Mouse (Mus musculus): ENCODE results near the gene Cul9. TPM values are rescaled to one million over a fixed set of nuclear protein-coding genes. Genes with fewer than 3 reads are reported as not detected.

The Cul9 gene
- total RNA-seq, 2 experiments from 2014 or later: 41.7 to 43.5 TPM

- intact Hi-C loops (cut with DNase I): no loop called here
- DNase-seq (ENCODE audit: extremely low spot score in 1 of 2, low spot score in 2 of 2): no peak
Observed at GRCm38 (mm10) chr17:46467830-46468229, 78.4 kb downstream of the Cul9 start.

DNA sequence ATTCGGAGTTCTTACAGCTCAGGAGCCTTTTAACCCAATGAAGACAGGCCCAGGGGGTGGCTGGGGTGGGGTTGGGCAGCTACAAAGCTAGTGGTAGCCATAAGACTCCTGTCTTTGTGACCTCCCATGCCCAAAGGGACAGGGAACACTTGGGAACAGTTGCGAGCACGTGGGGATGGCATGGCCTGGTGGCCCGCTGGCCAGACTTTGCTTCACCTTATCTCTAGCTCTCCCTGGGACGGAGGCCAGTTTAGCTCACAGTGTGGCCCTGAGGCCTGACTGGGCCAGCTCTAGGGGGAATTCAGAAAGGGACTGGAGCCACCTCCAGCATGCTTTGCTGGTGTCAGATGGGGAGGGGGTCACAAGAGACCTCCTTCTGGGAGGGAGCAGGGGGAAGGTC is 84.0 kb downstream of the Cul9 start:
- intact Hi-C loops (cut with DNase I): no loop called here

GRCm38 (mm10) chr17:46461347-46461746 is 84.8 kb downstream of the Cul9 start:
- intact Hi-C loops (cut with DNase I): no loop called here
- no peak for DNase-seq (ENCODE audit: extremely low spot score in 1 of 2, low spot score in 2 of 2)

More for the DNA sequence above, 84.0 kb downstream of the Cul9 start:
- no peak for DNase-seq (ENCODE audit: extremely low spot score in 1 of 2, low spot score in 2 of 2)

GRCm38 (mm10) chr17:46460673-46461072 is 85.5 kb downstream of the Cul9 start:
- intact Hi-C loops (cut with DNase I): no loop called here
- DNase-seq (ENCODE audit: extremely low spot score in 1 of 2, low spot score in 2 of 2): no peak

DNA sequence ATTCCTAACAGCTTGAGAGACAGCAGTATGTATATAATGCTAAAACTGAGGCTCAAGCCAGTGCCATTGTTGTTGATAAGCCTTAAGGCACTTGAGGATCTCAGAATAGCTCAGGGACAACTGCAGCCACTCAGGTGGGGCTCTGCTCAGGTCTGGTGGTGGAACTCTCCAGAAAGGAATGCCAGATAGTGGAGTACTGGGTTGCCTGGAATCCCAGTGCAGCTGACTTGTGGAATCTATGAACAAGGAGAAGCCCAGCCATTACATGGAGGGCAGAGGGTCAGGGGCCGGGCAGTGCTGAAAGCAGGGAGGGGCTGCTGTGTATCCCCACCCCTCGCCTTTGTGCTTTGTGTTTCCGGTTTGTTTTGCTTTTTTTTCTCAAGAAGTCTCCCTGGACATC is 87.7 kb downstream of the Cul9 start:
- no peak for DNase-seq (ENCODE audit: extremely low spot score in 1 of 2, low spot score in 2 of 2)
- intact Hi-C loops (cut with DNase I): no loop called here

- intact Hi-C loops (cut with DNase I): no loop called here
- DNase-seq (ENCODE audit: extremely low spot score in 1 of 2, low spot score in 2 of 2): no peak
Observed at GRCm38 (mm10) chr17:46457791-46458190, 88.4 kb downstream of the Cul9 start.

DNA sequence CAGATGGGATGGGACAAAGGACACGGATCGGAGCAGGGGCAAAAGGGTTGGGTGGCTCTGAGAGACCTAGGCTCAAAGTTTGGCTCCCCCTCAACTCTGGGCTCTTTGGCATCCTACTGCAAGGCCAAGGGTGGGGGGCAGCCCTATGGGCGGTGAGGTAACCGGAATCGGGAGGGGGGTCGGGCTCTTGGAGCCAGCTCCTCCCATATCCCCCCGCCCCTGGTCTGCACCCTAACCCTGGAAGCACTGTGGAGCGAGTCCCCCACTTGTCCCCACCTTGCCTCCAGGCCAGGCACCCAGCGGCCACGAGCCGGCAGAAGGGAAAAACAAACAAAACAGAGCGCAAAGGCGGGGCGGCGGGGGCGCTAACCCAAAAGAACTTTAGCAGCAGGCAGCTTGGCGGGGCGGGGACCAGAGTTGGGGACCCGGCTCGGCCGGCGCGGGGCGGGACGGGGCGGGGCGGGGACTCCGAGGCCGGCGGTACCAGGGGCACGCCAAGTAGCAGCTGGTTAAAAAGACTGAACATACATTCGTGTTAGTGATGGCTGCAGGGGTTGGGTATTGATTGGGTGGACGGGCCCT is 91.0 kb downstream of the Cul9 start:
- DNase-seq (ENCODE audit: extremely low spot score in 1 of 2, low spot score in 2 of 2): peak in 1 of 2 experiments; percentile 71
- intact Hi-C loops (cut with DNase I): no loop called here

- intact Hi-C loops (cut with DNase I): no loop called here
Observed at GRCm38 (mm10) chr17:46454539-46454938, 91.6 kb downstream of the Cul9 start.

GRCm38 (mm10) chr17:46453970-46454411 is 92.2 kb downstream of the Cul9 start:
- no peak for DNase-seq (ENCODE audit: extremely low spot score in 1 of 2, low spot score in 2 of 2)
- intact Hi-C loops (cut with DNase I): no loop called here

More at GRCm38 (mm10) chr17:46454539-46454938, 91.6 kb downstream of the Cul9 start:
- no peak for DNase-seq (ENCODE audit: extremely low spot score in 1 of 2, low spot score in 2 of 2)

DNA sequence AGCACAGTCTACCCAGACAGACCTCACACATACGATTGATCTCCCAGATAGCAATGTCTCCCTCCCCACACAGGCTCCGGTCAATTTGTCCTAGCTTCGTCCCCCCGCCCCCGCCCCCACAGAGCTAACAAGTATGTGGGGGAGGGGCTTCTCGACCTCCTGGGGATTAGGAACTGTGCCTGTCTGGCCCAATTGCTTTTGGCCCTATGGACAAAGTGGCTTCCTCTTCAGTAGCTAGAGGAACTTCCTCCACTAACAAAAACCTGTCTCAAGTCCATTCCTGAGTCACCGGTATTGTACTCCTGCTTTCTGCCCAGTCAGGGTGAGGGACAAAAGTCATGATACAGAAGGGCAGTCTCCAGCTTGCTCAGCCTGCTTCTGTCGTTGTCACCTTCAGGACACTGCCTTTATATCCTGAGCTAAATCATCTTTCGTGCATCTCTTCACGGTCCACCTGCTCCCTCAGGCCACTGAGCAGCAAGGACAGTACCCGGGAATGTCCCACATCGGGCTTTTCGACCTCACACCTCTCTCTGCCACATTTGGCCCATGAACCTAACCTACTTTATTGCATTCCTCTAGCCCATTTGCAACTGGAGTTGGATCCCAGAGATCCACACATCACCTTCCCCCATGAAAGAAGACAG is 92.8 kb downstream of the Cul9 start:
- no peak for DNase-seq (ENCODE audit: extremely low spot score in 1 of 2, low spot score in 2 of 2)
- intact Hi-C loops (cut with DNase I): no loop called here

GRCm38 (mm10) chr17:46452683-46453082 is 93.5 kb downstream of the Cul9 start:
- intact Hi-C loops (cut with DNase I): no loop called here
- DNase-seq (ENCODE audit: extremely low spot score in 1 of 2, low spot score in 2 of 2): no peak

Small RNA genes within 50 kb of the gene (microRNA-seq; reads per million reads assigned to microRNA genes)
- 4.9 reads per million, percentile 17 among the genes with 10 or more reads in this experiment for gene Mir6976

Other genes starting within 250 kb of the Cul9 start
- gene Dlk2, start 249.0 kb downstream of the Cul9 start, total RNA-seq (2021): 10 to 100 TPM; 52.1 to 52.5 TPM
- 1 to 10 TPM; 8.1 to 8.7 TPM for gene Abcc10, start 218.0 kb downstream of the Cul9 start, total RNA-seq (2021)
- gene Zfp318, start 162.7 kb downstream of the Cul9 start, total RNA-seq (2021): 10 to 100 TPM; 78.2 to 79.2 TPM
- gene Crip3, start 117.5 kb downstream of the Cul9 start, total RNA-seq (2021): 1 to 10 TPM; 3.1 to 5.9 TPM
- gene Slc22a7, start 107.9 kb downstream of the Cul9 start, total RNA-seq (2021): under 1 TPM; 0.26 to 0.75 TPM
- gene Ttbk1, start 58.7 kb downstream of the Cul9 start, total RNA-seq (2021): 100 to 1,000 TPM; 115 to 117 TPM
- 1 to 10 TPM; 6.0 to 6.2 TPM for gene Dnph1, start 49.7 kb downstream of the Cul9 start, total RNA-seq (2021)
- 10 to 100 TPM; 39.9 to 44.9 TPM for gene Srf, start 9.8 kb upstream of the Cul9 start, total RNA-seq (2021)
- gene Ptk7, start 83.1 kb upstream of the Cul9 start, total RNA-seq (2021): 10 to 100 TPM; 18.5 to 18.8 TPM
- gene Klc4, start 99.6 kb upstream of the Cul9 start, total RNA-seq (2021): 10 to 100 TPM; 14.7 to 15.0 TPM
- gene Mrpl2, start 99.8 kb upstream of the Cul9 start, total RNA-seq (2021): 10 to 100 TPM; 44.6 to 50.5 TPM
- 10 to 100 TPM; 39.3 to 46.5 TPM for gene Cul7, start 103.9 kb upstream of the Cul9 start, total RNA-seq (2021)
- gene Rrp36, start 128.0 kb upstream of the Cul9 start, total RNA-seq (2021): 10 to 100 TPM; 14.8 to 19.3 TPM
- 100 to 1,000 TPM; 124 to 130 TPM for gene Mea1, start 132.4 kb upstream of the Cul9 start, total RNA-seq (2021)
- gene Klhdc3, start 134.5 kb upstream of the Cul9 start, total RNA-seq (2021): 100 to 1,000 TPM; 175 to 180 TPM
- gene Ppp2r5d, start 158.7 kb upstream of the Cul9 start, total RNA-seq (2021): 10 to 100 TPM; 96.4 to 98.5 TPM
- gene Pex6, start 165.1 kb upstream of the Cul9 start, total RNA-seq (2021): 10 to 100 TPM; 28.9 to 29.4 TPM
- gene Gnmt, start 182.8 kb upstream of the Cul9 start, total RNA-seq (2021): under 1 TPM in 1 of 2 experiments, not detected in 1; 0.69 TPM
- 10 to 100 TPM; 50.9 to 53.7 TPM for gene Cnpy3, start 205.8 kb upstream of the Cul9 start, total RNA-seq (2021)
- not detected for gene Ptcra, start 217.3 kb upstream of the Cul9 start, total RNA-seq (2021)
- 10 to 100 TPM; 13.4 to 14.5 TPM for gene 2310039H08Rik, start 226.2 kb upstream of the Cul9 start, total RNA-seq (2021)
- 10 to 100 TPM; 46.5 to 52.7 TPM for gene Rpl7l1, start 236.3 kb upstream of the Cul9 start, total RNA-seq (2021)